Mouse (Mus musculus) CD4-positive, CD25-positive, alpha-beta regulatory T cell, adult 2 months (primary cell): ENCODE results near the gene Pde6g.

ENCODE experiments used
- DNase-seq: peaks from one replicate; pipeline ENCODE4 v3.0.0-alpha.2; 2012; ENCODE audit warnings: low read depth, low spot score

Pde6g gene

GRCm38 (mm10) chr11:120467051-120467735, 13.9 kb upstream of the Pde6g start, which contains the start of gene Arl16:
Gene Arl16 (minus strand): TSS chr11:120467607.
- DNase-seq, result peak; percentile 99

GRCm38 (mm10) chr11:120465521-120465920, 12.2 kb upstream of the Pde6g start:
- no peak for DNase-seq

GRCm38 (mm10) chr11:120464365-120464764, 11.1 kb upstream of the Pde6g start:
- DNase-seq, result no peak

GRCm38 (mm10) chr11:120463536-120463935, 10.2 kb upstream of the Pde6g start:
- DNase-seq, result no peak

- peak; percentile 28 for DNase-seq
Observed at GRCm38 (mm10) chr11:120458847-120459597, 5.7 kb upstream of the Pde6g start.

- peak; percentile 86 for DNase-seq
Observed at GRCm38 (mm10) chr11:120457772-120458751, 4.8 kb upstream of the Pde6g start, which contains the start of the genes Oxld1 and Ccdc137. Gene Oxld1 (minus strand): TSS chr11:120458068. Gene Ccdc137 (plus strand): TSS chr11:120458115.

- no peak for DNase-seq
Observed at GRCm38 (mm10) chr11:120457370-120457769, 4.1 kb upstream of the Pde6g start.

- DNase-seq, result no peak
Observed at GRCm38 (mm10) chr11:120455413-120455812, 2.1 kb upstream of the Pde6g start.

- no peak for DNase-seq
Observed at GRCm38 (mm10) chr11:120454965-120455364, 1.7 kb upstream of the Pde6g start.

GRCm38 (mm10) chr11:120452246-120452645, 1.1 kb downstream of the Pde6g start:
- no peak for DNase-seq

GRCm38 (mm10) chr11:120447179-120447578, 6.1 kb downstream of the Pde6g start:
- no peak for DNase-seq

GRCm38 (mm10) chr11:120445475-120445874, 7.8 kb downstream of the Pde6g start:
- no peak for DNase-seq

GRCm38 (mm10) chr11:120444106-120444505, 9.2 kb downstream of the Pde6g start:
- no peak for DNase-seq

- DNase-seq, result no peak
Observed at GRCm38 (mm10) chr11:120442765-120443280, 10.5 kb downstream of the Pde6g start.

- no peak for DNase-seq
Observed at GRCm38 (mm10) chr11:120442344-120442743, 11.0 kb downstream of the Pde6g start, which contains the start of gene Tspan10. Gene Tspan10 (plus strand): TSS chr11:120442644.

- DNase-seq, result no peak
Observed at GRCm38 (mm10) chr11:120437857-120438385, 15.4 kb downstream of the Pde6g start.

- peak; percentile 90 for DNase-seq
Observed at GRCm38 (mm10) chr11:120437152-120437856, 16.0 kb downstream of the Pde6g start, which contains the start of gene Nploc4. Gene Nploc4 (minus strand): TSS chr11:120437708.

- no peak for DNase-seq
Observed at GRCm38 (mm10) chr11:120426727-120427126, 26.6 kb downstream of the Pde6g start.

- DNase-seq, result peak; percentile 79
Observed at GRCm38 (mm10) chr11:120423569-120424295, 29.6 kb downstream of the Pde6g start.
